Mouse (Mus musculus) megakaryocyte, adult 5-6 weeks (primary cell): ENCODE measurements around the gene Nadsyn1. TPM values are rescaled to one million over a fixed set of nuclear protein-coding genes. Genes with fewer than 3 reads are reported as not detected.

Experiments
- ATAC-seq: 2 replicates; pipeline ENCODE4 v1.8.0; 2016; ENCODE audit warnings: mild to moderate bottlenecking, inconsistent platforms; ENCODE audit not compliant: poor library complexity, severe bottlenecking
- total RNA-seq, 2 experiments: library from RNA; stranded (forward) in 1 of 2; stranded (reverse) in 1 of 2; fragments of 153-499, 151-499 nt in 1 of 2; fragments of 221-1000, 200-1000 nt in 1 of 2; gene quantifications; 2 replicates each; pipeline versions ENCODE4 v1.2.3 to v1.2.4; 2015 to 2017

The Nadsyn1 gene
- total RNA-seq (2015): 3.9 and 4.4 TPM in 2 replicates
- total RNA-seq (2017): 7.5 and 11.7 TPM in 2 replicates

DNA sequence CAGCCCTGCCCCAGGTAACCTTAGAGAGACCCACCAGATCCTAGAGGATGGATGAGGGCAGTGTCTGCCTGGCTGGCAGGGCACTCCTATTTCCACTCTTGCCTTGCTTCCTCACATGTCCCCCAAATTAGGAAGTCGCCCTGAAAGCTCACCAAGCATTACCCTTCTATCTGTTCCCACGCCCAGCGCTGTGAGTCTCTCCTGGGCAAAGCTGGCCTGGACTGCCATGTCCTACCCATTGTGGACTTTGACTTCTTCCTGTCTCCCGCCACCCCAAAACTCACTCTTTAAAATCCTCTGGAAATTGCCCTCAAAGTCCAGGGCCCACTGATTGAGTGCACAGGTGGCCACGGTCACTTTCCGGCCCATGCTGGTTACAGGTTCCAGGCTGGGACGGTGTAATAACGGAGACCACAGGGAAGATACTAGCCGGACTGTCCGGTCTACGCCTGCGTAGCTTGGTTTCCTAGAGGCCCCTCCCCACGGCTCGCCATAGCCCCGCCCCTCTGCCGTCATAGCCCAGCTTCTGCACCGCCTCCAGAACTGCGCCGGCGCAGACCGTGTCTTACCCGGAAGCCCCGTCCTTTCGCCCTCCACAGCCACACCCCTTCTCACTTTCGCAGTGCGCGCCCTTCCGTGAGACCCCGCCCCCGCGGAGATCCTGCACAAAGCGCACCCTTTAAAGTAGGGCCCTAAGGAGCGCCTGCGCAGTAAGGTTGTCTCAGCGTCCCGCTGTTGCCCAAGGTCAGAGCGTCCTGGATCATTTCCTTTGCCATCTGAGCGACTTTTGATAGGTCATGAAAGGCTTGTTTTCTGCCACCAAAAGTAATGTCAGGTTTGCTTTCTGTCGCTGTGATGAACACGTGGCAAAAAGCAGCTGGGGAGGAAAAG is at the start of gene Nadsyn1, which contains the start of gene Dhcr7:
TSS of gene Nadsyn1 (minus strand) at position 475 of the 891 bp plus-strand sequence.
TSS of gene Dhcr7 (plus strand) at position 771 of the 891 bp plus-strand sequence.
- peak; percentile 94 for ATAC-seq

DNA sequence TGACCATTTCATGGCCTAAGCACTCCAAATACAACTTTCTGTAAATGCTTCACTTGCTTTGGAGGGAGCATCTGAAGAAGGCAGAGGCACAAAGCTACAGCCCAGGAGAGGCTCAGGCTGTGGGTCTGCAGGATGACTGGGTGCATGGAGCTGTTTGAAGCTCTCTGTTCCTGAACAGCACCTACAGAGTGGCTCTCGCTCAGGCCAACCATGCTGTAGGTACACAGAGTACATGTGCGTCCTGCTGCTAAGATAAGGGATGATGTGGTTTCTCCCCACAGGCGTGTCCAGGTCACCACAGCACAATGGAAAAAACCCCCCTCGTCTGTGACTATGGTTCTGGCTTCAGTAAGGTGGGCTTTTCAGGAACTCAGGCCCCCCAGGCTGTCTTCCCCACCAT is 46.2 kb upstream of the Nadsyn1 start:
- ATAC-seq: no peak

- no peak for ATAC-seq
Measured at GRCm38 (mm10) chr7:143866538-143866937, 43.9 kb upstream of the Nadsyn1 start, which contains the start of gene Gm498. Gm498 (plus strand) TSS chr7:143866838.

DNA sequence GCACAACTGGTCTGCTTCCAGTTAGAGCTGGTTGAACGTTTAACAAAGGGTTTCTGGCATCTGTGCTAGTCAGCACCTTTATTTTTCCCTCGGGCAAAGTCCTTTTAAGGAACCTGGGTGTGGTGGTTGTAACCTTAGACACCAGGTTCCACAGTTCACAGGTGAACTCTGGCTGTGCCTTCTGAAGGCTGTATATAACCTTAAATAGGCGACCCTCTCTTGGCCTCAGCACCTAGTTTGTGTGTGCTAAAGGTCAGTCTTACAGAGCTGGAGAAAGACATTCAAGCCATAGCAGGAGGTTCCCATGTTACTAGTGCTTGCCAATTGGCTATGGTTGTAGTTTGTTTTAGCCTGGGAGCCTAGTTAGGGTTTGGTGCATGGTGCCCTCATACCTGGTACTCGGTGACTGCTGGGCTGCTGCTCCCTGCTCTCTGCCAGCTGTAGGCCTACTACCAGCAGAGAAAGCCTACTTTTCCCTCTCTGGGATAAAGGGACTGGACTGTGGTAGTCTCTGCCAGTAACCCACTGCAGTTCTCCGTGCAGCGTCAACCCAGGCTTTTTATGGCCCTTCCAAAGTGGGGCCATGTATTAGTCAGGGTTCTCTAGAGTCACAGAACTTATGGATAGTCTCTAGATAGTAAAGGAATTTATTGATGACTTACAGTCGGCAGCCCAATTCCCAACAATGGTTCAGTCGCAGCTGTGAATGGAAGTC is 26.3 kb upstream of the Nadsyn1 start:
- ATAC-seq: no peak

DNA sequence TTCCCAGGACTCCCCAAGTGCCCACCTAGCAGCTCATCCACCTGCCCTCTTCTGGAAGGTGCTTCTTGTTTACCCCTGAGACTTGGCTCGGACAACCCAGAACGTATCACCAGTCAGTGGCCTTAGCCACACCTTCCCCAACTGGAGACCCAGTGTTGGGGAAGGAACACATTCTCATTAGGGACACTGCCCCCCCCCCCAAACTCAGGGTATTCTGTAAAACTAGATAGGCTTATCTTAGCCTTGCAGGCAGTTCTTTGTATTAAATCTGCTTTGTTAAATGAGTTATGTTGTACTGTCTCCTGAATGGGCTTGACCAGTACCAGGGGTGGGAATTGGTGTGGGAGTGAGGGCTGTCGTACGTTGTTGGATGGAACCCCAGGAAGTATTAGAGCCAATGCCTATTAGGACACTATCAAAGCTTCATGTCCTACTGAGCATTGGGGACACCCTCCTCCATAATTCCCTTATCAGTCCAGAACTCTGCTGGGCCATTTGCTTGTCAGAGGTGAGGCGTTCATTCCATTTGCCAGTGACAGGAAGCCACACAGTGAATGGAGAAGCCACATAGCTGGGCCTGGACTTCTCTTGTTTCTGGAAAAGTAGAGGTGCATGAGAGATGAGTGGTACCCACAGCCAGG is 25.6 kb upstream of the Nadsyn1 start:
- no peak for ATAC-seq

DNA sequence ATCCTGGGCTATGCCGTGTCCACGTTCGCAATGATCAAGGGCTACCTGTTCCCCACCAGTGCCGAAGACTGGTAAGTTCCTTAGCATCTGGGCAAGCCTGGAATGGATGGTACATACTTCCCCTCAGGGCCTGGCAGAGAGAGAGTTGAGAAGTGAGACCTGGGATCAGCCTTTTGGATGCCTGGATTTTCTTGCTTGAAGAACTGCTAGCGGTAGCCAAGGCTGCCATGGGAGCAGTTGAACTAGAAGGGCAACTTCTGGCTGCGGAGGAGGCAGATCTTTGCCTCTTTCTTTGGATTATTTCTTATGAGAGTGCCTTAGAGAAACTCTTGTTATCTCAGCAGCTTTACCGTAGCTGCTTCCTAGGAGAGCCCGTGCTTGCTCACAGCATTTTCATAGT is 18.7 kb upstream of the Nadsyn1 start:
- no peak for ATAC-seq

GRCm38 (mm10) chr7:143840121-143840520 is 17.5 kb upstream of the Nadsyn1 start:
- ATAC-seq: no peak

DNA sequence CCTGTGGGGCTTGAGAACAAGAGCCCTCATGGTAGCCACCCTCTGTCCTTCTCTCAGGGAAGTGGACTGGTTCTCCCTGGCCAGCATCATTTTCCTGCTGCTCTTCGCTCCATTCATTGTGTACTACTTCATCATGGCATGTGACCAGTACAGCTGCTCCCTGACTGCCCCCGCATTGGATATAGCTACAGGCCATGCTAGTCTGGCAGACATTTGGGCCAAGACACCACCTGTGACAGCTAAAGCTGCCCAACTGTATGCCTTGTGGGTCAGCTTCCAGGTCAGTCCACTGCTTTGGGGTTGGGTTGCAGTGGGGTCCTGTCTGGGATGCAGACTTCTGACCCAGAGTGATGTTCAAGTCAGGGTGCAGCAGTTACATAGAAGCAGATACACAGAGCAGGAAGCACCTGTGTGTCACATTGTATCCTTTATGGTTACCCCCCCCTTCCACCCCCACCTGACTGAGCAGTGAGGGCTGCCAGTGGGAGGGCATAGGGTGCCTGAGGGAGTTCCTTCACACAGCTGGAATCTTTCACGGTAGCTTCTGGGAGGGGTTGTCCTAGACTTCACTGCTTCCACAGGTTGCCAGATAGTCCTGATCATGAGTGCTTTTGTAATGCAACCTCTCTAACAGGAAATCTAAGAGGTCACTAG is 15.2 kb upstream of the Nadsyn1 start:
- no peak for ATAC-seq

GRCm38 (mm10) chr7:143834972-143835371 is 12.3 kb upstream of the Nadsyn1 start:
- no peak for ATAC-seq

DNA sequence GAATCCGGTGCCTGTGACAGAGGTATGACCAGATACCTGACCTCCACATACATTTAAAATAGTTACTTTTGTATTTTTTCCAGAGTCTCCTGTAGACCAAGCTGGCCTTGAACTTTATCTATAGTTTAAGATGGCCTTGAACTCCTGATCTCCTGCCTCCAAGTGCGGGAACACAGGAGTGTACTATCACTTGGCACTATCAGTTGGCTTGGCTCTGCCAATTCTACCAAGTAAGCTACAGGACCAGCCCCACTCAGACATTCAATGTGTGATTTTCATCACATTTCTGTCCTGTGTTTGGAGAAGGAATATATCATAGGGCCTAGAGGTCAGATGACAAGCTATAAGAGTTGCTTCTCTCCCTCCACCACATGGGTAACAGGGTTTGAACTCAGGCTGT is 11.7 kb upstream of the Nadsyn1 start:
- no peak for ATAC-seq

- no peak for ATAC-seq
Measured at GRCm38 (mm10) chr7:143833581-143834190, 11.0 kb upstream of the Nadsyn1 start.

DNA sequence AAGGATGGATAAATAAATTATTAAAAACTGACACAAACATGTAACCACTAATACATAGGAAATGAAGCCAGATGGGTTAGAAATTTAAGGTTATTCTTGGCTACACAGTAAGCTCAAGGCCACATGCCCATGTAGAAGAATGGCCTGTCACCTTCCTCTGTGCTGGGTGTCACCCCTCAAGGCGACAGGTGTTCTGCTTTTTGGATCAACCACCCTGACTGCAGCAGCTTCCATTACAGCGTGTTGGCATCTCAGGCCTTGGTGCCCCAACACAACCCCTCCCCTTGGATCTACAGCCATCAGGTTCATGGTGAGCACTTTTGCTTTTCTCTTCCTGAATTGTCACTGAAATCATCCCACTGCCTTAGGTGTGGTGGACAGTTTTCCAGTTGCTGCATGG is 10.0 kb upstream of the Nadsyn1 start:
- ATAC-seq: no peak

DNA sequence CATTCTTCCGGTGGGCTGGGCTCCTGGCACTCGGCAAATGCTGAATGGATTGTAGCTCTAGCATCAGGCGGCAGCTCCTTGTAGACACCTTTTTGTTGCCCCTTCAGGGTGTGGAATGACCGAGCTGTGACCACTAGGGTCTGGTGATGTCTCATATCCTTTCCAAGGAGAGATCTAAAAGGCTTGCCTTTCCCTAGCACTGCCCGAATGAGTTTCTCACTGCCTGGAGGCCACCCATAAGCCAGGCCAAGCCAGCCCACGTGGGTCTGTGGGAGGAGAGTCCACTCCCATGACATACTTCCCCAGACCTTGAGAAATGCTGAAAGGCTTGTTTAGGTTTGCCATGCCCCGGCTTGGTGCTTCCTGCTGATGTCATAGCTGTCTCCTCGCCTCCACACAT is 9.5 kb upstream of the Nadsyn1 start:
- no peak for ATAC-seq

DNA sequence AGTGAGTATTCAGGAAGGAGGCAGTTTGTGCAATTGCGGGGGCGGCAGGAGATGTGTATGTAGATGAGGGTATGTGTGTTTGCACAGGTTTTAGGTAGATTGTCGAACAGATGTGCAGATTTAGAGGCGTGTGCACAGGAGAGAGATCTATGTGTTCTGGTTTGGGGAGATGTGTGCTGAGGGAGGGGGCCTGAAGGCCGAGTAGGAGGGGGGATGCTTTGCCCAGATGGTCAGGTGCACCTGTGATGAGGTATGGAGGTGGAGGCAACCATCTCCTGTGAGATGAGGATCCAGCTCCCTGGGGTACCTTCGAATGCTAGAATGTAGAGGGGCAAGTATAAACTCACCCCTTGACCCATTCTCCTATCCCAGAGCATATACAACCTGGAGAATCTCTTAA is 7.8 kb upstream of the Nadsyn1 start:
- peak; percentile 12 for ATAC-seq

DNA sequence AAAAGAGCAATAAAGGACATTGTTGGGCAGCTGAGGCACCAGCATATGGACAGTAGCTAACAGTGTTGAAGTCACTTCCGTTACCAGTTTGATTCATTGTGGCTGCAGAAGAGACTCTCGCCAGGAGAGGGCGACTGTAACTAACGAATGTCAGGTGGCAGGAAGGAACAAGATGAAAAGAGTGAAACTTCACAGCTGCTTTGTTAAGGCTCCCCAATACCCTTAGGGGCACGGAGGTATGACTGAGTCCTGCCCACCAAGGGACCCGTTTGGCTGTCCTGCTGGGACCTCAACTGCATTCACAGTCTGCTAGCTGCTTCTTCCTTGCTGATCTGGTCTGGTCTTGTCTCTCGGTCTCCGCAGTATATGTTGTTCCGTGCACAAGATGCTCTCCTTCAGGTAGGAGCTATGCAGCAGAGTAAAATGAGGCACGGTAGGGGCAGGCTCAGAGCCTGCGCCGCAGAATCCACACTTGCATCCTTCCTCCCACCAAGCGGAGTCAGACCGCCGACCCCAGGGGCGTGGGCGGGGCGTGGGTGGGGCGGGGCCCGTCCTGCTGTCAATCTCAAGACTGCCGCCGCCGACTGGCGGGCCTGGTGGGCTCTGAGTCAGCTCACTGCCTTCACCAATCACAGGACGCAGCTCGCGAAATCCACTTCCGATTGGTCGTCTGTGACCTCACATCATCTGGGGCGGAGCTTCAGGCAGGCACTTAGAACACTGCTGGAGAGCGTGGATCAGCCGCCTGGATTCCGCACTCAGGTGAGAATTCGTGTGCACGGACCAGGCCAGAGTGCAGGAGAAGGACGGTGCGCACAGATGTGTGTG is 7.1 kb upstream of the Nadsyn1 start:
- peak; percentile 93 for ATAC-seq

GRCm38 (mm10) chr7:143826985-143827384 is 4.3 kb upstream of the Nadsyn1 start:
- no peak for ATAC-seq

DNA sequence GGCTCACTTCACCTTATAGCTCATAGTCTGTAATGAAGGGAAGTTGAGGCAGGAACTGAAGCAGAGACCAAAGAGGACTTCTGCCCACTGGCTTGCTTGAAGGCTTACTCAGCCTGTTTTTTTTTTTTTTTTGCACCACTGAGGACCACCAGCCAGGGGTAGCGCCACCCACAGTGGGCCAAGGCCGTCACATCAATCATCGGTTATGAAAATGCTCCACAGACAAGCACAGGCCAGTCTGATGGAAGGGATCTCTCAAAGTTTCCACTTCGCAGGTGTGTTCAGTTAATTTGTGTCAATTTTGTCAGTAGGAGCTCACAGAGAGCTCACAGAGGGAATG is 587 bp upstream of the Nadsyn1 start:
- no peak for ATAC-seq

- no peak for ATAC-seq
Measured at GRCm38 (mm10) chr7:143821241-143821640, 1.4 kb downstream of the Nadsyn1 start.

DNA sequence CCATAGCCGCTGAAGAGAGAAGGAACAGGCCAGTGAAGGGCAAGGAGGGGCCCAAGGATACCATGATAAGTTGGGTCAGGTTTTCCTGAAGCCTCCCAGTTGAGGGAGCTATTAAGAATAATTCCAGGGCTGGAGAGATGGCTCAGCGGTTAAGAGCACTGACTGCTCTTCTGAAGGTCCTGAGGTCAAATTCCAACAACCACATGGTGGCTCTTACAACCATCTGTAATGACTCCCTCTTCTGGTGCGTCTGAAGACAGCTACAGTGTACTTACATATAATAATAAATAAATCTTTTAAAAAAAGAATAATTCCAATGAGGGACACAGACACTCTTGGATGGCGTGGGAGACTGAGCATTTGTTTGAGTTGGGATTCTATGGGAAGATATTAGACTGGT is 3.4 kb downstream of the Nadsyn1 start:
- ATAC-seq: no peak

- peak; percentile 58 for ATAC-seq
Measured at GRCm38 (mm10) chr7:143808909-143809308, 13.7 kb downstream of the Nadsyn1 start.
